Mouse (Mus musculus) liver, embryonic 15.5 days (tissue): ENCODE measurements around the gene Nxph3. TPM values are rescaled to one million over a fixed set of nuclear protein-coding genes. Genes with fewer than 3 reads are reported as not detected.

Experiments
- ATAC-seq: fragments of 200-750 bp; cut with Nextera tagmentation; 2 replicates; pipeline ENCODE4 v1.8.0; 2017; ENCODE audit warnings: moderate number of reproducible peaks, mild to moderate bottlenecking, moderate library complexity; ENCODE audit not compliant: insufficient read depth
- H3K27ac ChIP-seq: fragments of 300-500 bp; sonication (generic); replicated peaks from 2 replicates; pipeline ENCODE4 v1.5.1; 2015; ENCODE audit warnings: mild to moderate bottlenecking, inconsistent platforms
- H3K27me3 ChIP-seq: fragments of 300-500 bp; sonication (generic); 2 replicates; pipeline ENCODE4 v1.6.1; 2015; ENCODE audit warnings: mild to moderate bottlenecking, inconsistent platforms
- H3K36me3 ChIP-seq: fragments of 300-500 bp; sonication (generic); replicated peaks from 2 replicates; pipeline ENCODE4 v1.6.1; 2015; ENCODE audit warnings: moderate library complexity, mild to moderate bottlenecking, inconsistent platforms
- H3K4me1 ChIP-seq: fragments of 300-500 bp; sonication (generic); replicated peaks from 2 replicates; pipeline ENCODE4 v1.6.1; 2015; ENCODE audit warnings: inconsistent platforms
- H3K4me2 ChIP-seq: fragments of 300-500 bp; sonication (generic); 2 replicates; pipeline ENCODE4 v1.6.1; 2015; ENCODE audit warnings: moderate library complexity, mild to moderate bottlenecking, inconsistent platforms
- H3K4me3 ChIP-seq: fragments of 300-500 bp; sonication (generic); replicated peaks from 2 replicates; pipeline ENCODE4 v1.5.1; 2015; ENCODE audit warnings: mild to moderate bottlenecking, inconsistent platforms
- H3K9ac ChIP-seq: fragments of 300-500 bp; sonication (generic); 2 replicates; pipeline ENCODE4 v1.6.1; 2015; ENCODE audit warnings: moderate library complexity, mild to moderate bottlenecking, inconsistent platforms
- H3K9me3 ChIP-seq: fragments of 300-500 bp; sonication (generic); replicated peaks from 2 replicates; pipeline ENCODE4 v1.6.1; 2016; ENCODE audit warnings: inconsistent platforms
- WGBS: fragments of 180-500 bp; shearing (Covaris S2); methylation state at CpG from one replicate; pipeline ENCODE4 v1.1.7; 2015; ENCODE audit warnings: mixed read lengths; ENCODE audit not compliant: insufficient replicate concordance; 5-methylcytosine and 5-hydroxymethylcytosine counted together
- polyA plus RNA-seq: library from polyadenylated mRNA; unstranded; fragments of >200 nt; fragmentation: Nextera tagmentation; extraction: Ambion mirVana; gene quantifications from 2 replicates; pipeline ENCODE4 v1.2.1, GENCODE M21; 2015

Nxph3 gene
- polyA plus RNA-seq, 1 experiment from 2014 or later = 0.03 TPM

DNA sequence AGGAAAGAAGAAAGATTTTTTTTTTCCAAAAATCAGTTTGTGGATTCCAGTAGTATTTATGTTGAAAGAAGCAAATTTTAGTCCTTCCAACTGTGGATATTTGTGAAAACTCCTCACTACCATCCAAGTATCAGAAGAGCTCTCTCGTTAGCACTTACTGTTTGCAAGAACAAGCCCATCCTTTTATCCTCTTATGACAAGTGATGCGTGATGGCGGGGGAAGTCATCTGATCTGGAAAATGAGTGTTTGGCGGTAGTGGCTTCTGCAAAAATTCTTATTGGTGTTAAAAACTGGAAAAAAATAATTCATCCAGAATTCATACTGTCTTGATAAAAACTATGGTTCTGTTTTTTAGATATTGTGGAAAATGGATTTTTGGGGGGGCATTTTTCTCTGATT lies 22.1 kb downstream of the Nxph3 start:
- Histone ChIP-seq H3K9me3 (no peaks in the 10 kb centered on the region), H3K27ac (no peak overlapping the region), H3K9ac (no peak overlapping the region), H3K27me3 (no peaks in the 10 kb centered on the region), H3K36me3 (peaks cover 80% of the 10 kb centered on the region), H3K4me2 (no peak overlapping the region), H3K4me3 (no peak overlapping the region), H3K4me1 (no peaks in the 10 kb centered on the region)
- ATAC-seq = no peak
- WGBS = 83% methylated on average over 4 of the region's 4 CpGs

DNA sequence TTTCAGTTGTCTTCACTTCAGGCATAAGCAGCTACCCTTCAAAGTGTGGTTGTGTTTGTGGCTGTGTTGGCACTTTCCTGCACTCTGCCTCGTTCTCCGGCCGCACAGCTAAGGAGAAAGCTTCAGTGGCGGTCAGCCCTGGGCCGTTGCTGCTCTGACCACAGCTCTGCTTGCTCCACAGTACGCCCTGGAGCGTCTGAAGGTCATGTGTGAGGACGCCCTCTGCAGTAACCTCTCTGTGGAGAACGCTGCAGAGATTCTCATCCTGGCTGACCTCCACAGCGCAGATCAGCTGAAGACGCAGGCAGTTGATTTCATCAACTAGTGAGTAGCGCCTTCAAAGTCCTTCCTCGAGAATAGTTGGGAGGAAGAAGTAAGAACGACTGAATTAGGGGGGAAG lies 24.3 kb downstream of the Nxph3 start:
- H3K9ac ChIP-seq = no peak overlapping the region
- no peaks in the 10 kb centered on the region for H3K9me3 ChIP-seq
- no peak for ATAC-seq
- peaks cover 95% of the 10 kb centered on the region for H3K36me3 ChIP-seq
- 82% methylated on average over 14 of the region's 14 CpGs for WGBS
- H3K27ac ChIP-seq = no peak overlapping the region
- H3K4me1 ChIP-seq = no peaks in the 10 kb centered on the region
- no peak overlapping the region for H3K4me2 ChIP-seq
- no peaks in the 10 kb centered on the region for H3K27me3 ChIP-seq
- no peak overlapping the region for H3K4me3 ChIP-seq

DNA sequence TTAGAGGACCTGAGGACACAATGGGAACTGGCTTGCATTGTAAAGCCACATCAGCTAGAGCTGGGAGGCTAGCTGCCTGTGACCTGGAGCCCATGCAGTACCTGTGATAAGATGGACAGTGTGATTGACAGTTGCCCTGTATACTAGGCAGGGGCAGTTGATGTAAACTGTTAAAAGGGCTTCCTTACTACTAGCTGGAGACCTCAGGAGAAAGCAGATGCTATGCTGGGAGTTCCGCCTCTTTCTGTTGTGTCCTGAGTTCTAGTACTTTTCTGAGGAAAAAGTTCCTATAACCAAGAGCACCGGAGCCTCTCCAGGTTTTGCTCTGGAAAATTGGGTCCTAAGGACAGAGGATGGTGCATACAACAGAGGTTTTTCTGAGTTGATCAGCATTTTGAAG lies 27.1 kb downstream of the Nxph3 start:
- no peaks in the 10 kb centered on the region for H3K9me3 ChIP-seq
- H3K4me2 ChIP-seq = no peak overlapping the region
- H3K27me3 ChIP-seq = no peaks in the 10 kb centered on the region
- no peak overlapping the region for H3K4me3 ChIP-seq
- H3K27ac ChIP-seq = no peak overlapping the region
- no peak for ATAC-seq
- peaks cover 93% of the 10 kb centered on the region for H3K36me3 ChIP-seq
- no peaks in the 10 kb centered on the region for H3K4me1 ChIP-seq
- 94% methylated on average over 2 of the region's 2 CpGs for WGBS
- no peak overlapping the region for H3K9ac ChIP-seq

DNA sequence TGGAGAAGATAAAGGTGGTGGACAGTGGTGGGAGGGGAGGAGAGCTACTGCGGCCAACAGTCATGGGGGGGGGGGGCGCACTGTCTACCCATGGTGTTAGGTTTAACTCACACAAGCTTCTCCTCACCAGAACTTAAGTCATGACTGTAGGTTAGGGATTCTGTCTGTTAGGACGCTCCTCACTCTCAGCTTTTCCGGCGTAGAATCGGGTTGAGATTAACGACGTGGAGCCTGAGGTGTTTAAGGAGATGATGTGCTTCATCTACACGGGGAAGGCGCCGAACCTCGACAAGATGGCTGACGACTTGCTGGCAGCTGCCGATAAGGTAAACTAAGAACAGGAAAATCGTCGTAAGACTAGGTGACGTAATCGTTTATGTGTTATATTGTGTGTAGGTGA lies 28.7 kb downstream of the Nxph3 start:
- H3K27ac ChIP-seq = no peak overlapping the region
- no peak overlapping the region for H3K4me2 ChIP-seq
- no peaks in the 10 kb centered on the region for H3K4me1 ChIP-seq
- H3K36me3 ChIP-seq = peaks cover 91% of the 10 kb centered on the region
- H3K4me3 ChIP-seq = no peak overlapping the region
- 91% methylated on average over 18 of the region's 18 CpGs for WGBS
- no peaks in the 10 kb centered on the region for H3K27me3 ChIP-seq
- H3K9ac ChIP-seq = no peak overlapping the region
- H3K9me3 ChIP-seq = no peaks in the 10 kb centered on the region
- no peak for ATAC-seq

DNA sequence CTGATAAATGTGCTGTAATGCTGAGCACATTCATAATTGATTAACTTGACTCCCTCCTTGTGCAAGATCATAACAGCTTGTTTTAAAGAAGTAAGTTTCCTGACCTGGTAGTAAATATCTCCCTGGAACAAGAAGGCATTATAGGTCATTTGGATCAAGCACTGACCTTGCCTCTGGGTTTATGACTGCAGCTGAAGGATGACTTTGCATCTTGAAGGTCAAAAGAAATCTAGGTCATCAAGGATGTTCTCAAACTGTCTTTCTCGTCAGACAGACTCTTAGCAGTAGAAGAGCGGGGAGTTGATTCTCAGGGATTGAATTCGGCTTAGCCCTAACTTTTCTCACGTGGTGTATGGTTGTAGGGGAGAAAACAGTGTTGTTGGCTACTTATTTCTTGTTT lies 33.7 kb downstream of the Nxph3 start:
- no peaks in the 10 kb centered on the region for H3K9me3 ChIP-seq
- WGBS = 80% methylated on average over 4 of the region's 4 CpGs
- ATAC-seq = no peak

DNA sequence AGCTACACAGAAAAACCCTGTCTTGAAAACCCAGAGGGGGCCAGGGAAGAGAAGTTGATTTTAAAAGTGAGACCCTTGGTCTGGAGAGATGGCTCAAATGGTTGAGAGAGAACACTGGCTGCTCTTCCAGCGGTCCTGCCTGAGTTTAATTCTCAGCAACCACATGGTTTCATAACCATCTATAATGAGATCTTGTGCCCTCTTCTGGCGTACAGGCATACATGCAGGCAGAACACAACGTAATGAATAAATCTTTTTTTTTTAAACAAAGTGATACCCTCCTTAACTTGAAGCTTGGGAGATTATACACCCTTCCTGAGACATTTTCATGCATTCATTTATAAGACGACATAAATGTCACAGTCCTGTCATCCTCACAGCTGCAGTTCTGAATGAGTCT lies 34.9 kb downstream of the Nxph3 start:
- ATAC-seq = no peak

More for the DNA sequence above, 33.7 kb downstream of the Nxph3 start:
- no peak overlapping the region for H3K4me2 ChIP-seq
- peaks cover 78% of the 10 kb centered on the region for H3K36me3 ChIP-seq
- H3K4me1 ChIP-seq = no peaks in the 10 kb centered on the region
- H3K4me3 ChIP-seq = no peak overlapping the region
- no peak overlapping the region for H3K9ac ChIP-seq
- H3K27me3 ChIP-seq = no peaks in the 10 kb centered on the region
- no peak overlapping the region for H3K27ac ChIP-seq

DNA sequence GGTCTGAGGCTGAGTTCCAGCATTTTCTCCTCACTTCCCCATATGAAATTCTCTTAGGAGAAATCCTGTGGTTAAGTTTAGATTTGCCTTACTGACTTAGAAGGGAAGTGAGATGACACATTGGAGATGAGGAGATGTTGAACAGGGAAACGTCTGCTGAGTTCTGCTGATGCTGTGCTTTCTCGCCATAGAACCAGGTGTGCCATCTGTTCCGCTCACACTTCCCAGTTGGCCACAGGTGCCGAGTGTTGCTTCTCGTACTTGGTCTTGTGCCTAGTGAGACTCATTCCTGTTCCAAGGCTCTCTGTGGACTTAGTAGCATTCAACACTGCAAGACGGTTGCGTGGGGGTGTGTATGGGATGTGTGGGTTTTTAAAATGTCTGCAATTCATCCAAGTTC lies 38.0 kb downstream of the Nxph3 start:
- no peaks in the 10 kb centered on the region for H3K9me3 ChIP-seq
- no peak overlapping the region for H3K9ac ChIP-seq
- H3K27ac ChIP-seq = no peak overlapping the region
- WGBS = 82% methylated on average over 7 of the region's 7 CpGs
- no peak overlapping the region for H3K4me2 ChIP-seq
- no peak overlapping the region for H3K4me3 ChIP-seq
- no peaks in the 10 kb centered on the region for H3K4me1 ChIP-seq
- H3K27me3 ChIP-seq = no peaks in the 10 kb centered on the region
- H3K36me3 ChIP-seq = peaks cover 76% of the 10 kb centered on the region
- ATAC-seq = no peak

More for the DNA sequence above, 34.9 kb downstream of the Nxph3 start:
- Histone ChIP-seq H3K4me1 (no peaks in the 10 kb centered on the region), H3K27me3 (no peaks in the 10 kb centered on the region), H3K9ac (no peak overlapping the region), H3K27ac (no peak overlapping the region), H3K4me3 (no peak overlapping the region), H3K4me2 (no peak overlapping the region), H3K9me3 (no peaks in the 10 kb centered on the region), H3K36me3 (peaks cover 80% of the 10 kb centered on the region)
- 82% methylated on average over 4 of the region's 4 CpGs for WGBS

DNA sequence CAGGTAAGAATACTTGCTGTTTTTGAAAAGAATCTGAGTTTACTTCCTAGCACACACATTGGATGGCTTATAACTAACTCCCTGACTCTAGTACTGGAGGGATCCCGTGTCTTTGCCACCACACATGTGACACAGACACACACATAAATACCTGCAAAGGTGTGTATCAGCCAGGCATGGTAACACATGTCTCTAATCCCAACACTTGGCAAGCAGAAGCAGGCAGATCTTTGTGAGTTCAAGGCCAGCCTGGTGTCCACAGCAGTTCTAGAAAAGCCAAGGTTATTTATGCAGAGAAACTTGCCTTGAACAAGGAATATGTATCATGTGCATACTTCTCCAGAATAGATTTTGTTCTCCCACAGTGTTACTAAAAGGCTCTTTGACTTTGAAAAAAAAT lies 40.9 kb downstream of the Nxph3 start:
- H3K36me3 ChIP-seq = peaks cover 63% of the 10 kb centered on the region
- 81% methylated on average over 1 of the region's 1 CpGs for WGBS
- no peak overlapping the region for H3K4me2 ChIP-seq
- H3K4me1 ChIP-seq = no peaks in the 10 kb centered on the region
- no peak overlapping the region for H3K9ac ChIP-seq
- no peak overlapping the region for H3K27ac ChIP-seq
- no peaks in the 10 kb centered on the region for H3K9me3 ChIP-seq
- no peak for ATAC-seq
- H3K4me3 ChIP-seq = no peak overlapping the region
- no peaks in the 10 kb centered on the region for H3K27me3 ChIP-seq

DNA sequence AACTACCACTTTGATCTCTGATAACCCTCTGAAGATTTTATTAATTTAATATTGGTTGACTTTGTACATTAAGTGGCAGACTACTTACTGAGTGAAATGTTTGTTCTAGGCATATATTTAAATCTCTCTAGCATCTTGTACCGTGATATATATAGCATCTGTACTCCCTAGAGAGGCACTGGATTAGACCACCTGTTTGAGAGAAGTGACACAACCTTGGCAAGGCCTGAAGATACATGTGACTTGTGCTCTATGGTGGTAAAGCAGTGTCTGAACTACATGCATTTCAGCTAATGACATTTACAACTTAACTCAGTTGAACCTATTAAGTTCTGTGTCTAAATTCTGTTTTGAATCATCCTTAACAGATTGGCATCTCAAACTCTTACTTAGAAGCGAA lies 41.4 kb downstream of the Nxph3 start:
- Histone ChIP-seq H3K4me3 (no peak overlapping the region), H3K27ac (no peak overlapping the region), H3K27me3 (no peaks in the 10 kb centered on the region), H3K36me3 (peaks cover 62% of the 10 kb centered on the region), H3K4me2 (no peak overlapping the region), H3K4me1 (no peaks in the 10 kb centered on the region), H3K9me3 (no peaks in the 10 kb centered on the region), H3K9ac (no peak overlapping the region)
- 78% methylated on average over 2 of the region's 2 CpGs for WGBS
- ATAC-seq = no peak

DNA sequence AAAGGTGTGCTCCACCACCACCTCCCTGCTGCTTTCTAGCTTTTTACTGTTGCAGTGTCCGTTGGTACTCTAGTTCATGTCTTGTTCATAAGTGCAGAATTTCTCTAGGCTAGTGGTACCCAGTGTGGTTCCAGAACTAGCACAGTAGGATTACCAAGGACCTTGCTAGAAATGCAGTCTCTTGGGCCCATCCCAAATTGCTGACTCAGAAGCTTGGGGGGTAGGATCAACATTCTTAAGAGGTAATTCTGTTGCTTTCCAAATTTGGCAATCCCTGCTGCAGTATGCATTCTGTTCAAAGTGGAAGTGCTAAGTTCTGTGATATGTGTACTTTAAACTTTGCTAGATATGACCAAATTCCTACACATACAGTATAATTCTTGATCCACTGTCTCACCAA lies 46.6 kb downstream of the Nxph3 start:
- Histone ChIP-seq H3K4me3 (no peak overlapping the region), H3K4me1 (no peaks in the 10 kb centered on the region), H3K27ac (no peak overlapping the region), H3K9ac (no peak overlapping the region), H3K9me3 (no peaks in the 10 kb centered on the region), H3K36me3 (peaks cover 25% of the 10 kb centered on the region), H3K27me3 (no peaks in the 10 kb centered on the region), H3K4me2 (no peak overlapping the region)
- 67% methylated on average over 1 of the region's 1 CpGs for WGBS
- ATAC-seq = no peak

DNA sequence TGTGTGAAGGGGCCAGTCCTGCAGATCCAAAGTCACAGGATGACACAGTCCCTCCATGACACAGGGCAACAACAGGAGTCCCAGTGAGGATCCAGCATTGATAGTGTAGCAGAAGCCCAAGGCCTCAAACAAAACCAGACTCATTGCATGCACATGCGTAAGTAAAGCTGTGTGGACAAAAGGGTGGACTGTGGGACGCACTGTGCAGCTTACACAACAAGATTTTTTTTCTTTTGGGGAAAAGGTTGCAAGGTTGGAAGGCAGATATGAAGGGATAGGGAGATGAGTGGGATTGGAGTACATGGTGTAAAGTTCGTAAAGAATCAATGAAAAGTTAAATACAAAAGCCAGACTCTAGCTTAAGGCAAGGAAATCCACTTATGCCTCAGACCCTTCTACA lies 52.2 kb downstream of the Nxph3 start:
- H3K27ac ChIP-seq = no peak overlapping the region
- H3K9me3 ChIP-seq = no peaks in the 10 kb centered on the region
- H3K4me2 ChIP-seq = no peak overlapping the region
- H3K4me3 ChIP-seq = no peak overlapping the region
- H3K9ac ChIP-seq = no peak overlapping the region
- 83% methylated on average over 3 of the region's 3 CpGs for WGBS
- no peak for ATAC-seq
- peaks cover 3% of the 10 kb centered on the region; the same call in 1 of the 2 replicates for H3K36me3 ChIP-seq
- H3K4me1 ChIP-seq = peaks cover 6% of the 10 kb centered on the region
- H3K27me3 ChIP-seq = no peaks in the 10 kb centered on the region

DNA sequence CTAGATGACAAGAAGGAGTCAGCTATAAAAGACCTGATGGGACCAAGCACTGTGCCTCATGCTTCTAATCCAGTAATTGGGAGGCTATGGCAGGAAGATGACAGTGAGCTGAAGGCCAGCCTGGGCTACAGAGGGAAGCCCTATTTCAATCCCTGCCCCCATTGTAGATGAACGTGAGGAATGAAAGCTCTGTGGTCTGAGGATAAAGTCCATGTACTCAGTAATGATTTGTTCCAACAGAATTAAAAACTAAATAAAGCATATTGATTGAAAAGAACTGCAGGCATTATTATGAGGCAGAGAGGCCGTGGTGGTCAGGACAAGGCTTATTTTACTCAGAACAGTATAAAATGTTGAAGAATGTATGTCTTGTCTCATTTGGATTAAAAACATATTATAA lies 53.5 kb downstream of the Nxph3 start:
- Histone ChIP-seq H3K27ac (no peak overlapping the region), H3K4me2 (no peak overlapping the region), H3K36me3 (no peaks in the 10 kb centered on the region; the same call in 1 of the 2 replicates), H3K9ac (no peak overlapping the region), H3K27me3 (no peaks in the 10 kb centered on the region), H3K9me3 (no peaks in the 10 kb centered on the region), H3K4me1 (peaks cover 6% of the 10 kb centered on the region), H3K4me3 (no peak overlapping the region)
- 64% methylated on average over 2 of the region's 2 CpGs for WGBS
- no peak for ATAC-seq
